Mouse (Mus musculus) hindbrain, embryonic 15.5 days (tissue): Measurements from ENCODE around the gene Agbl4. TPM values are rescaled to one million over a fixed set of nuclear protein-coding genes. Genes with fewer than 3 reads are reported as not detected.

Experiments
- ATAC-seq: fragments of 200-750 bp; cut with Nextera tagmentation; 2 replicates; pipeline ENCODE4 v1.8.0; 2017; ENCODE audit warnings: low read depth, moderate number of reproducible peaks, moderate TSS enrichment; ENCODE audit not compliant: low FRiP score
- H3K27ac ChIP-seq: fragments of 300-500 bp; sonication (generic); replicated peaks from 2 replicates; pipeline ENCODE4 v1.5.1; 2015; ENCODE audit warnings: mild to moderate bottlenecking, inconsistent platforms
- H3K27me3 ChIP-seq: fragments of 300-500 bp; sonication (generic); 2 replicates; pipeline ENCODE4 v1.6.1; 2015; ENCODE audit warnings: control low read depth, inconsistent platforms
- H3K36me3 ChIP-seq: fragments of 300-500 bp; sonication (generic); 2 replicates; pipeline ENCODE4 v1.6.1; 2015; ENCODE audit warnings: control low read depth, inconsistent platforms
- H3K4me1 ChIP-seq: fragments of 300-500 bp; sonication (generic); replicated peaks from 2 replicates; pipeline ENCODE4 v1.6.1; 2015; ENCODE audit warnings: control low read depth, inconsistent platforms
- H3K4me2 ChIP-seq: fragments of 300-500 bp; sonication (generic); 2 replicates; pipeline ENCODE4 v1.6.1; 2015; ENCODE audit warnings: moderate library complexity, mild to moderate bottlenecking, inconsistent platforms
- H3K4me3 ChIP-seq: fragments of 300-500 bp; sonication (generic); 2 replicates; pipeline ENCODE4 v1.5.1; 2015; ENCODE audit warnings: mild to moderate bottlenecking, inconsistent platforms
- H3K9ac ChIP-seq: fragments of 300-500 bp; sonication (generic); 2 replicates; pipeline ENCODE4 v1.6.1; 2015; ENCODE audit warnings: inconsistent platforms
- H3K9me3 ChIP-seq: fragments of 300-500 bp; sonication (generic); 2 replicates; pipeline ENCODE4 v1.6.1; 2016; ENCODE audit warnings: control low read depth, inconsistent platforms
- WGBS: fragments of 180-500 bp; shearing (Covaris S2); methylation state at CpG from one replicate; pipeline ENCODE4 v1.1.7; 2015; 5-methylcytosine and 5-hydroxymethylcytosine counted together
- polyA plus RNA-seq: library from polyadenylated mRNA; unstranded; fragments of >200 nt; fragmentation: Nextera tagmentation; extraction: Ambion mirVana; gene quantifications from 2 replicates; pipeline ENCODE4 v1.2.1, GENCODE M21; 2015

Gene Agbl4
- polyA plus RNA-seq, 1 experiment from 2014 or later: 2.9 TPM

- WGBS: 76% methylated on average over 5 of the region's 5 CpGs
- no peak overlapping the region for H3K9ac ChIP-seq
- 0 out of 2 replicates have a peak, but pooled peaks cover 6% of the 10 kb centered on the region for H3K4me1 ChIP-seq
- peaks cover 35% of the 10 kb centered on the region for H3K36me3 ChIP-seq
- H3K4me2 ChIP-seq: no peak overlapping the region
- H3K4me3 ChIP-seq: no peak overlapping the region
- no peak overlapping the region for H3K27ac ChIP-seq
- no peak for ATAC-seq
- H3K27me3 ChIP-seq: no peaks in the 10 kb centered on the region
- no peaks in the 10 kb centered on the region for H3K9me3 ChIP-seq
Observed at GRCm38 (mm10) chr4:111432417-111432816, 1035.0 kb downstream of the Agbl4 start.

- no peak for ATAC-seq
- no peak overlapping the region for H3K27ac ChIP-seq
- H3K4me2 ChIP-seq: no peak overlapping the region
- no peaks in the 10 kb centered on the region for H3K9me3 ChIP-seq
- no peak overlapping the region for H3K9ac ChIP-seq
- 85% methylated on average over 1 of the region's 1 CpGs for WGBS
- H3K4me1 ChIP-seq: peaks cover 37% of the 10 kb centered on the region
- no peak overlapping the region for H3K4me3 ChIP-seq
- H3K27me3 ChIP-seq: no peaks in the 10 kb centered on the region
- H3K36me3 ChIP-seq: peaks cover 9% of the 10 kb centered on the region; the same call in 1 of the 2 replicates
Observed at GRCm38 (mm10) chr4:111441709-111442108, 1044.2 kb downstream of the Agbl4 start.

- peaks cover 5% of the 10 kb centered on the region; the same call in 1 of the 2 replicates for H3K36me3 ChIP-seq
- no peak overlapping the region for H3K4me3 ChIP-seq
- ATAC-seq: peak; percentile 9; the same call in 1 of the 2 replicates
- peak overlapping the region; percentile 52; the same call in 1 of the 2 replicates for H3K27ac ChIP-seq
- H3K9me3 ChIP-seq: no peaks in the 10 kb centered on the region
- 57% methylated on average over 1 of the region's 1 CpGs for WGBS
- H3K4me1 ChIP-seq: peaks cover 37% of the 10 kb centered on the region
- H3K9ac ChIP-seq: no peak overlapping the region
- H3K4me2 ChIP-seq: no peak overlapping the region
- no peaks in the 10 kb centered on the region for H3K27me3 ChIP-seq
Observed at GRCm38 (mm10) chr4:111442435-111443238, 1045.2 kb downstream of the Agbl4 start.

- no peak overlapping the region for H3K4me3 ChIP-seq
- peak overlapping the region; percentile 78 for H3K27ac ChIP-seq
- no peaks in the 10 kb centered on the region for H3K9me3 ChIP-seq
- no peaks in the 10 kb centered on the region for H3K27me3 ChIP-seq
- no peak overlapping the region for H3K9ac ChIP-seq
- H3K4me1 ChIP-seq: peaks cover 37% of the 10 kb centered on the region
- 30% methylated on average over 10 of the region's 10 CpGs for WGBS
- peak; percentile 46; the same call in 1 of the 2 replicates for ATAC-seq
- H3K36me3 ChIP-seq: peaks cover 10% of the 10 kb centered on the region; the same call in 1 of the 2 replicates
- H3K4me2 ChIP-seq: peak overlapping the region; percentile 11; the same call in 1 of the 2 replicates
Observed at GRCm38 (mm10) chr4:111443906-111444615, 1046.6 kb downstream of the Agbl4 start.

- Histone ChIP-seq H3K4me3 (no peak overlapping the region), H3K9me3 (no peaks in the 10 kb centered on the region), H3K4me1 (peaks cover 37% of the 10 kb centered on the region), H3K9ac (no peak overlapping the region), H3K36me3 (peaks cover 12% of the 10 kb centered on the region; the same call in 1 of the 2 replicates), H3K27ac (peak overlapping the region; percentile 78), H3K27me3 (no peaks in the 10 kb centered on the region), H3K4me2 (no peak overlapping the region)
- ATAC-seq: peak; percentile 83
- WGBS: 17% methylated on average over 1 of the region's 1 CpGs
Observed at GRCm38 (mm10) chr4:111444616-111445160, 1047.2 kb downstream of the Agbl4 start.

- Histone ChIP-seq H3K36me3 (peaks cover 11% of the 10 kb centered on the region; the same call in 1 of the 2 replicates), H3K27me3 (no peaks in the 10 kb centered on the region), H3K4me1 (peaks cover 22% of the 10 kb centered on the region), H3K9ac (no peak overlapping the region), H3K9me3 (no peaks in the 10 kb centered on the region), H3K4me2 (no peak overlapping the region), H3K27ac (no peak overlapping the region), H3K4me3 (no peak overlapping the region)
- WGBS: 88% methylated on average over 3 of the region's 3 CpGs
- ATAC-seq: no peak
Observed at GRCm38 (mm10) chr4:111447918-111448317, 1050.5 kb downstream of the Agbl4 start.

- Histone ChIP-seq H3K4me2 (no peak overlapping the region), H3K27ac (no peak overlapping the region), H3K4me3 (no peak overlapping the region), H3K27me3 (no peaks in the 10 kb centered on the region), H3K36me3 (peaks cover 11% of the 10 kb centered on the region; the same call in 1 of the 2 replicates), H3K9ac (no peak overlapping the region), H3K9me3 (no peaks in the 10 kb centered on the region), H3K4me1 (peaks cover 15% of the 10 kb centered on the region)
- no peak for ATAC-seq
- 99% methylated on average over 4 of the region's 4 CpGs for WGBS
Observed at GRCm38 (mm10) chr4:111448586-111448985, 1051.1 kb downstream of the Agbl4 start.

GRCm38 (mm10) chr4:111449442-111450199 lies 1052.2 kb downstream of the Agbl4 start:
- 78% methylated on average over 7 of the region's 7 CpGs for WGBS
- Histone ChIP-seq H3K9ac (no peak overlapping the region), H3K27me3 (no peaks in the 10 kb centered on the region), H3K36me3 (peaks cover 20% of the 10 kb centered on the region), H3K27ac (no peak overlapping the region), H3K4me1 (peaks cover 5% of the 10 kb centered on the region), H3K4me2 (no peak overlapping the region), H3K9me3 (no peaks in the 10 kb centered on the region), H3K4me3 (no peak overlapping the region)
- ATAC-seq: no peak

GRCm38 (mm10) chr4:111451283-111451918 lies 1053.9 kb downstream of the Agbl4 start:
- Histone ChIP-seq H3K4me2 (no peak overlapping the region), H3K4me3 (no peak overlapping the region), H3K4me1 (0 out of 2 replicates have a peak, but pooled peaks cover 1% of the 10 kb centered on the region), H3K36me3 (peaks cover 31% of the 10 kb centered on the region), H3K9me3 (no peaks in the 10 kb centered on the region), H3K27ac (no peak overlapping the region), H3K27me3 (no peaks in the 10 kb centered on the region), H3K9ac (no peak overlapping the region)
- WGBS: 78% methylated on average over 7 of the region's 7 CpGs
- ATAC-seq: no peak

GRCm38 (mm10) chr4:111452192-111452591 lies 1054.7 kb downstream of the Agbl4 start:
- Histone ChIP-seq H3K4me2 (no peak overlapping the region), H3K9ac (no peak overlapping the region), H3K27ac (no peak overlapping the region), H3K27me3 (no peaks in the 10 kb centered on the region), H3K4me1 (peaks cover 9% of the 10 kb centered on the region), H3K9me3 (no peaks in the 10 kb centered on the region), H3K36me3 (peaks cover 31% of the 10 kb centered on the region), H3K4me3 (no peak overlapping the region)
- no peak for ATAC-seq
- 90% methylated on average over 5 of the region's 5 CpGs for WGBS

- H3K9ac ChIP-seq: no peak overlapping the region
- H3K27ac ChIP-seq: no peak overlapping the region
- peaks cover 31% of the 10 kb centered on the region for H3K36me3 ChIP-seq
- H3K27me3 ChIP-seq: no peaks in the 10 kb centered on the region
- H3K4me3 ChIP-seq: no peak overlapping the region
- no peak overlapping the region for H3K4me2 ChIP-seq
- WGBS: 55% methylated on average over 3 of the region's 3 CpGs
- no peak for ATAC-seq
- H3K4me1 ChIP-seq: peaks cover 11% of the 10 kb centered on the region
- H3K9me3 ChIP-seq: no peaks in the 10 kb centered on the region
Observed at GRCm38 (mm10) chr4:111453275-111453674, 1055.8 kb downstream of the Agbl4 start.
